Mouse (Mus musculus) MEL (cell line): ENCODE measurements at regions not wholly inside any gene's neighbourhood (a gene's known extent, or its start where the extent isn't known, plus 50 kb on each side); places are given as distances from the start of the nearest gene placed in this dataset.

Experiments
- DNase-seq: peaks from one replicate; pipeline ENCODE4 v3.0.0; 2011; ENCODE audit warnings: low read depth, low spot score
- H3K27ac ChIP-seq: 2 replicates; pipeline ENCODE4 v1.5.1; 2012; ENCODE audit warnings: low read depth, mild to moderate bottlenecking, control low read depth, low read length, moderate library complexity; ENCODE audit not compliant: control insufficient read depth
- H3K27me3 ChIP-seq, 2 experiments: fragments of 150-350 bp in 1 of 2; sonication (generic) in 1 of 2; 2 replicates each; pipeline ENCODE4 v1.6.1; 2012; ENCODE audit warnings: low read length in 2 of 2, mild to moderate bottlenecking in 2 of 2, improper control_type of control experiment in 1 of 2, moderate library complexity in 1 of 2; ENCODE audit not compliant: insufficient read depth in 2 of 2, control insufficient read depth in 1 of 2
- H3K36me3 ChIP-seq, 2 experiments: 2 replicates each; pipeline ENCODE4 v1.6.1; 2012 to 2014; ENCODE audit warnings: low read length in 2 of 2, improper control_type of control experiment in 1 of 2, inconsistent platforms in 1 of 2, mild to moderate bottlenecking in 1 of 2; ENCODE audit not compliant: insufficient read depth in 2 of 2, control insufficient read depth in 1 of 2
- H3K4me1 ChIP-seq, 2 experiments: fragments of 150-350 bp in 1 of 2; sonication (generic) in 1 of 2; 2 replicates each; pipeline ENCODE4 v1.6.1; 2012; ENCODE audit warnings: low read length in 2 of 2, improper control_type of control experiment in 1 of 2, mild to moderate bottlenecking in 1 of 2; ENCODE audit not compliant: insufficient read depth in 2 of 2, control insufficient read depth in 1 of 2
- H3K4me3 ChIP-seq, 2 experiments: fragments of 150-350 bp in 1 of 2; sonication (generic) in 1 of 2; 2 replicates each; pipeline ENCODE4 v1.5.1; 2012; ENCODE audit warnings: low read depth in 2 of 2, low read length in 2 of 2, mild to moderate bottlenecking in 2 of 2, moderate library complexity in 2 of 2, control low read depth in 1 of 2, improper control_type of control experiment in 1 of 2; ENCODE audit not compliant: control insufficient read depth in 1 of 2, insufficient read depth in 1 of 2
- H3K79me2 ChIP-seq: 2 replicates; pipeline ENCODE4 v1.6.1; 2012; ENCODE audit warnings: mild to moderate bottlenecking, low read length, moderate library complexity; ENCODE audit not compliant: control insufficient read depth, poor library complexity, insufficient read depth
- H3K9ac ChIP-seq: 2 replicates; pipeline ENCODE4 v1.6.1; 2012; ENCODE audit warnings: low read depth, mild to moderate bottlenecking, control low read depth, low read length, moderate library complexity; ENCODE audit not compliant: control insufficient read depth, poor library complexity, severe bottlenecking
- H3K9me3 ChIP-seq: fragments of 150-350 bp; sonication (generic); replicated peaks from 2 replicates; pipeline ENCODE4 v1.6.1; 2012; ENCODE audit warnings: mild to moderate bottlenecking, low read length, improper control_type of control experiment, moderate library complexity; ENCODE audit not compliant: insufficient read depth
- CHD1 ChIP-seq: IDR thresholded peaks from 2 replicates; pipeline ENCODE4 v1.6.1; 2012; ENCODE audit warnings: low read depth, mild to moderate bottlenecking, inconsistent platforms, low read length, improper control_type of control experiment
- EP300 ChIP-seq, 2 experiments: IDR thresholded peaks; 2 replicates each; pipeline ENCODE4 v1.6.1; 2011; ENCODE audit warnings: improper control_type of control experiment in 2 of 2, low read length in 2 of 2, low read depth in 1 of 2, mild to moderate bottlenecking in 1 of 2
- GATA1 ChIP-seq: IDR thresholded peaks from 2 replicates; pipeline ENCODE4 v1.6.1; 2011; ENCODE audit warnings: low read depth, low read length, improper control_type of control experiment
- KAT2A ChIP-seq: conservative IDR thresholded peaks from 2 replicates; pipeline ENCODE4 v1.6.1; 2012; ENCODE audit warnings: low read depth, low read length, improper control_type of control experiment, inconsistent platforms
- MXI1 ChIP-seq: IDR thresholded peaks from 2 replicates; pipeline ENCODE4 v1.6.1; 2011; ENCODE audit warnings: mild to moderate bottlenecking, low read depth, low read length, improper control_type of control experiment
- MYC ChIP-seq: IDR thresholded peaks from 2 replicates; pipeline ENCODE4 v1.6.1; 2011; ENCODE audit warnings: low read depth, mild to moderate bottlenecking, low read length, improper control_type of control experiment, moderate library complexity
- NELFE ChIP-seq: IDR thresholded peaks from 2 replicates; pipeline ENCODE4 v1.6.1; 2011; ENCODE audit warnings: low read depth, low read length, improper control_type of control experiment
- POLR2AphosphoS2 ChIP-seq: IDR thresholded peaks from 2 replicates; pipeline ENCODE4 v1.6.1; 2011; ENCODE audit warnings: low read length, improper control_type of control experiment
- RAD21 ChIP-seq: IDR thresholded peaks from 2 replicates; pipeline ENCODE4 v1.6.1; 2011; ENCODE audit warnings: mild to moderate bottlenecking, low read depth, low read length, improper control_type of control experiment
- RCOR1 ChIP-seq: IDR thresholded peaks from 2 replicates; pipeline ENCODE4 v1.6.1; 2012; ENCODE audit warnings: low read depth, mild to moderate bottlenecking, inconsistent platforms, low read length, improper control_type of control experiment
- SIN3A ChIP-seq: IDR thresholded peaks from 2 replicates; pipeline ENCODE4 v1.6.1; 2012; ENCODE audit warnings: low read length, improper control_type of control experiment, inconsistent platforms
- SMC3 ChIP-seq: IDR thresholded peaks from 2 replicates; pipeline ENCODE4 v1.6.1; 2011; ENCODE audit warnings: low read depth, low read length, improper control_type of control experiment
- TAL1 ChIP-seq: IDR thresholded peaks from 2 replicates; pipeline ENCODE4 v1.6.1; 2012; ENCODE audit warnings: mild to moderate bottlenecking, inconsistent platforms, low read length, moderate library complexity, mixed read lengths
- UBTF ChIP-seq: IDR thresholded peaks from 2 replicates; pipeline ENCODE4 v1.6.1; 2012; ENCODE audit warnings: low read depth, mild to moderate bottlenecking, inconsistent platforms, low read length, improper control_type of control experiment, moderate library complexity, borderline replicate concordance; ENCODE audit not compliant: insufficient read depth
- USF1 ChIP-seq: IDR thresholded peaks from 2 replicates; pipeline ENCODE4 v1.6.1; 2014; ENCODE audit warnings: low read depth, mild to moderate bottlenecking, inconsistent platforms, low read length, improper control_type of control experiment, moderate library complexity
- USF2 ChIP-seq, 2 experiments: IDR thresholded peaks; 2 replicates each; pipeline ENCODE4 v1.6.1; 2011 to 2012; ENCODE audit warnings: improper control_type of control experiment in 2 of 2, low read length in 2 of 2, borderline replicate concordance in 1 of 2, inconsistent platforms in 1 of 2, low read depth in 1 of 2, mild to moderate bottlenecking in 1 of 2; ENCODE audit not compliant: insufficient read depth in 1 of 2

DNA sequence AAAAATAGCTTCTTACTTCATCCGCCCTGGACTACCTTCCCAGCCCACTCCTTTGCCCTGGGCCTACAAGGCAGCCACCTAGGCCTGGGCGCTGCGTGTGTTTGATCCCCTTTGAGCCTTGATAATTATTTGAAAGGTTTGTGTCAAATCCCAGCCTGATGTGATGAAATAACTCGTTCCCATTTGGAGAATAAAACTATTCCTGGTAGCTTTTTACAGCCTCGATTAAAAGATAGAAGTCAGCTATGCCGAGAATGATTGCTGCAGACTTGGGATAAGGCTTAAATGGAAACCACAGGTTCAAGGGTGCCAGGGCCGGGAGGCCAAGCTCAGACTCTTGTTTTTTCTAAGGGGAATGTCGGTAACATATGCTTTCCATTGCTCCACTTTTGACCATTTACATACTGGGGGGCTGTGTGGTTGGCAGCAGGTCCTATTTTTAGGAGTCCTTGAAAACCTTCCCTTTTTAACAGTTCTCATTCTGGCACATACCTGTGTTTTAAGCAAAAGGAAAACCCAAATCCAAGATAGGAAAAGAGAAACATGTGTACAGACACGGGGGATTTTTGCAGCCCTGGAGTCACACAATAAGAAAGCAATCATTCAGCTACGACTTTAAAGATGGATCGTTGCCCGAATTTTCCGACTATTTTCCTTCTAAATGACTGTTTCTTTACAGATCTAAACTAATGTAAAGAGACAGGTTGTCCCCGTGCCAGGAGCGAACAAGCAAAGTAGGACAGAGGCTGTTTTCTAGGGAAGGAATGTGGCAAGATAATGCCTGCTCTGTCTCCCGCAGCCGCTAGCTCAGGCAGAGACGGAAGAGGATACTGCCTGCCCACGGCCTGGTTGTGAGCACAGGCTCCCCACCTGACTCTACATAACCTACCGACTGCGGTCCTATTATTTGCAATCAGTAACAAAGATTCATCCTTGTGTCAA is 234.8 kb downstream of the Setd4 start:
- H3K9ac ChIP-seq: no peak overlapping the region
- H3K27ac ChIP-seq: no peak overlapping the region
- H3K27me3 ChIP-seq: peaks cover 14 to 17% of the 10 kb centered on the region in 2 experiments
- no peak for DNase-seq
- TF ChIP-seq EP300 (IDR thresholded peaks at IDR 0.05; ENCODE audit: low read depth in 1 of 2, low read length in 2 of 2): no peak
- no peak for TF ChIP-seq KAT2A
- TF ChIP-seq RCOR1: no peak
- TF ChIP-seq USF2 (IDR thresholded peaks at IDR 0.05; ENCODE audit: borderline replicate concordance in 1 of 2, insufficient read depth in 1 of 2, low read depth in 1 of 2, low read length in 2 of 2): no peak
- no peak for TF ChIP-seq CHD1
- TF ChIP-seq NELFE: no peak
- TF ChIP-seq MXI1: no peak
- TF ChIP-seq POLR2AphosphoS2: no peak
- no peak for TF ChIP-seq TAL1
- TF ChIP-seq USF1: no peak
- TF ChIP-seq GATA1: no peak
- TF ChIP-seq SMC3: no peak
- TF ChIP-seq SIN3A: no peak
- no peak for TF ChIP-seq MYC
- no peak for TF ChIP-seq UBTF
- no peak overlapping the region for H3K4me3 ChIP-seq
- no peaks in the 10 kb centered on the region for H3K9me3 ChIP-seq
- H3K79me2 ChIP-seq: no peaks in the 10 kb centered on the region
- no peaks in the 10 kb centered on the region for H3K4me1 ChIP-seq
- H3K36me3 ChIP-seq: no peaks in the 10 kb centered on the region

DNA sequence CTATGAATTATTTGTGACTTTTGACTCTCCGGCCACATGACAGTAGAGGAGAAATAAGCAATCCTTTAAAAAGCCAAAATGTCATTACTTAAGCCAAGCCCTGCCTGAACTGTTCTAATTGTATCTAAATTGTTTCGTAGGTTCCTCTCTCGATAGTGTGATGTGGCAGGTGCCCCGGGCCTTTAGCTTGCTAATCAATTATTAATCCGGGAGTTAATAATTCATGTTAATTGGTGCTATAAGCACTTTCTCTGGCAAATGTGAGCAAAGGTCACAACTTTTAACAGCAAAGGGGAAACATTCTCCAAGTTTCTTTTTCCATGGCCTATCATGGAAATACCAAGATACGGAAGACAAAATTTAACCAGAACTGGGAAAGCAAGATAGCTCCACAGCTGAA is 235.9 kb downstream of the Setd4 start:
- Histone ChIP-seq H3K79me2 (no peaks in the 10 kb centered on the region), H3K4me1 (no peaks in the 10 kb centered on the region), H3K36me3 (no peaks in the 10 kb centered on the region), H3K9ac (no peak overlapping the region), H3K4me3 (no peak overlapping the region), H3K27ac (no peak overlapping the region), H3K9me3 (no peaks in the 10 kb centered on the region), H3K27me3 (peaks cover 14 to 19% of the 10 kb centered on the region in 2 experiments)
- no peak for DNase-seq
- TF ChIP-seq MYC (no peak), GATA1 (no peak), RAD21 (no peak)
